Mouse (Mus musculus) lung, adult 2 months (tissue): ENCODE data around the gene Acrbp. TPM values are rescaled to one million over a fixed set of nuclear protein-coding genes. Genes with fewer than 3 reads are reported as not detected.
"Not testable (repeated sequence)": the region's sequence is repeated elsewhere in the genome, so short reads cannot be mapped to it uniquely, and the experiment has no call there.

Source experiments
- DNase-seq: peaks from one replicate; pipeline ENCODE4 v3.0.0; 2022
- H3K4me1 ChIP-seq: fragments of 200-500 bp; 2 replicates; pipeline ENCODE4 v1.6.1; 2011; ENCODE audit warnings: low read length; ENCODE audit not compliant: control insufficient read depth, insufficient read depth
- H3K4me3 ChIP-seq: fragments of 200-500 bp; replicated peaks from 2 replicates; pipeline ENCODE3; 2011; ENCODE audit warnings: low read depth, mild to moderate bottlenecking, control low read depth, low read length; ENCODE audit errors: extremely low read depth
- CTCF ChIP-seq: fragments of 200-500 bp; IDR thresholded peaks from 2 replicates; pipeline ENCODE4 v1.5.1; 2011; ENCODE audit warnings: mild to moderate bottlenecking, low read length, control low read depth; ENCODE audit not compliant: insufficient read depth
- POLR2A ChIP-seq: fragments of 200-500 bp; IDR thresholded peaks from 2 replicates; pipeline ENCODE4 v1.6.1; 2011; ENCODE audit warnings: low read depth, mild to moderate bottlenecking, control low read depth, low read length, borderline replicate concordance; ENCODE audit errors: extremely low read depth
- WGBS: fragments of 180-500 bp; shearing (Covaris S2); methylation state at CpG from one replicate; pipeline ENCODE4 v1.1.7; 2018; 5-methylcytosine and 5-hydroxymethylcytosine counted together
- polyA plus RNA-seq: library from polyadenylated mRNA; depleted of rRNA; stranded (reverse); fragments of >200 nt; gene quantifications from 2 replicates; pipeline ENCODE4 v1.2.3, GENCODE M21; 2012; rRNA removed

Acrbp gene
- polyA plus RNA-seq = 23.7 TPM in 2 replicates

DNA sequence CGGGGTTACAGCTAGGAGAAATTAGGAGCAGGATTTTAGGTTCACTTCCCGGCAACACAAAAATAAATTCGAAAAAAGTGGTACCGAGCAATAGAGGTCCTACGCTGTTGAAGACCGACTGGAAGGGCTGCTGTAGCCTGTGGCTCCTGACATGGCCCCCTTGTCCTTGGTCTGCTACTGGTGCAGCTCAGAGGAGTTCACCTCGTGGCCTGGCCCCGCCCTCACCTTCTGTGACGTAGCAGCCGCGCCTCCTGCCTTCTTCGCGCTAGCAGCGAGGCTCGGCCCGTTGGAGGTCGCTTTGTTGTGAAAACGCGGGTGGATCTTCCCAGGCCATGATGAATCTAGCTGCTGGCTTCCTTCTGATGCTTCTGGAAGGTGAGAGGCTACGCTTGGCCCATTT, at the start of gene Acrbp:
Gene Acrbp (plus strand): TSS at position 12 of the 400 bp plus-strand sequence.
- Histone ChIP-seq H3K4me3 (no peak within 1 kb of the TSS), H3K4me1 (no peaks in the 10 kb centered on the region)
- 47% methylated on average over 20 of the region's 20 CpGs for WGBS
- no peak for DNase-seq
- TF ChIP-seq POLR2A = no peak
- no peak for TF ChIP-seq CTCF

DNA sequence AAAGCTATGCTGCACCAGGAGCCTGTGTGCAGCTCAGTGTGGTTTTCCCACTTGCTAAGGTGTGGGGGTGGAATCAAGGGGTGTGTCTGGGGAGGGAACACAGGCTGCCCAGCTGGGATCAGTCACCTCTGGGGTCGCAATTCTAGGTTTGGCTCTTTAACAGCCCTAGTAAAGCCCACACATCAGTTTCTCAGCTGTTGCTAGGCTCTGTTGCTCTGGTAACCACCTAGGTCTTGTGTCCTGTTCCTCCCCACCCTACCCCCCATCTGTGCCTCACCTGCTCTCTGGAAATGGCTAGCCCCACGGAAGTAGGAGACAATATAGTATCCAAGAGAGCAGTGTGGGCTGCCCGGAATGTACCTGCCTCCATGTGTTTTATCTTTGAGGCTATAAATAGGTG, 45.8 kb upstream of the Acrbp start:
- TF ChIP-seq POLR2A (no peak), CTCF (no peak)
- 26% methylated on average over 3 of the region's 3 CpGs for whole genome bisulfite sequencing
- DNase-seq = no peak
- H3K4me1 ChIP-seq = no peaks in the 10 kb centered on the region
- H3K4me3 ChIP-seq = no peak overlapping the region

DNA sequence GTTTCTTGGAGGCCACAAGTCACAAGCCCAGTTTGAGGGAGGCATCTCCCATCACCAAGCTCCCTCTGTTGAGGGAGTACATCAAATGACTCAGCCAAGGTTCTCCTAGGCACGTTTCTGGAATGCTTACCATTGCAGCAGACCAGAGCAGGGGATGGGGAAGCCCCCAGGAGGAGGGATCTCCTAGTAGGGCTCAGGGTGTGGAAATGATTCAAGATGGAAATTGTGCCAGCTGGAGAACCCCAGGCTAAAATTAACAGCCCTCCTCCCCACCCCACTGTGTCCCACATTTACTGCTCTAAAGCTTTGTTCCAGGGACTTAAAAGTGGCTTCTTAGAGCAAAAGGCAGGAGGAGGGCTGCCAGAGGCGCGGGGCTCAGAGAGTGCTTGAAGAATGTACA, 44.4 kb upstream of the Acrbp start:
- H3K4me3 ChIP-seq = no peak overlapping the region
- no peak for DNase-seq
- H3K4me1 ChIP-seq = no peaks in the 10 kb centered on the region
- WGBS = 36% methylated on average over 3 of the region's 3 CpGs
- TF ChIP-seq POLR2A (no peak), CTCF (no peak)

DNA sequence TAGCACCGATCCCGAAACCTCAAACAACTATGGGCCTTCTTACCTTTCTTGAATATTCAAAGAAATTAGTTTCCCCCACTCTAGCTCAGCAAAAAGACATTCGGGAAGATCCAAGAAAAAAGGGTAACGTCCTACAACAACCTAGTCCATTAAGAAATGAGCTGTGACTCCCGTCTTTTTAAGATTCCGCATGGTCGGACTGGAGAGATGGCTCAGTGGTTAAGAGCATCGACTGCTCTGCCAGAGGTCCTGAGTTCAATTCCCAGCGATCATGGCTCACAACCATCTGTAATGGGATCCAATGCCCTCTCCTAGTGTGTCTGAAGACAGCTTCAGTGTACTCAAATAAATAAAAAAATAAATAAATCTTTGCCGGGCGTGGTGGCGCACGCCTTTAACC, 41.4 kb upstream of the Acrbp start:
- peak overlapping the region; percentile 72 for H3K4me3 ChIP-seq

DNA sequence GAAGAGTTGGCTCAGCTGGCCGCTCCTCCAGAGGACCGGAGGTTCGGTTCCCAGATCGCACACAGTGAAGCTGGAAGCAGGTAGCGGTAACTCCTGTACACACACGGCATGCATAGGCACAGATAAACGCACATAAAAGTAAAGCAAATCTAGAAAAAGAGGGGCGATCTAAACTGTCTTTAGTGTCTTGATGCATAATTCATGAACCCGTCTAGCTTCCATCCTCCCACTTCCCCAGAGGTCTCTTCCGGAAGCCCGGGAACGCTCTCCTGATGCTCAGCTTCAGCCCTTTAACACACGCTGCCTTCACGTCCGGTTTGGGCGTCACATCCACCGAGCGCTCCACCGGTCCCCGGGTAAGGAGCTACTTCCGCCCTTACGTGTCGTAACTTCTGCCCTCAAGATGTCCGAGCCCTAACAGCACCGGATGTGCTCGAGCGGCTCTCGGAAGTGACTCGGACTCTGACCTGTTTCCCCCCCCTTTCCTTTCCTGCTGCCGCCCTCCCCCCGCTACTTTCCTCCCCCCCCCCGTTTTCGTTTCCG, 40.8 kb upstream of the Acrbp start:
- peak; percentile 97 for DNase-seq
- TF ChIP-seq CTCF = no peak
- peak; percentile 86 for TF ChIP-seq POLR2A
- under 1% methylated on average over 30 of the region's 34 CpGs for whole genome bisulfite sequencing
- H3K4me1 ChIP-seq = no peaks in the 10 kb centered on the region; the same call in 1 of the 2 replicates
- H3K4me3 ChIP-seq = peak overlapping the region; percentile 88

More for the DNA sequence above, 41.4 kb upstream of the Acrbp start:
- 37% methylated on average over 13 of the region's 13 CpGs for WGBS
- no peaks in the 10 kb centered on the region for H3K4me1 ChIP-seq
- TF ChIP-seq CTCF (no peak), POLR2A (no peak)
- no peak for DNase-seq

DNA sequence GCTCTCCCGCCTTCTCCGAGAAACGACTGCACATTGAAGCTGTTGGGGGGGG, 40.5 kb upstream of the Acrbp start, which contains the start of gene Zfp384:
Gene Zfp384 (plus strand): TSS at position 17 of the 52 bp plus-strand sequence.
- peak within 1 kb of the TSS; percentile 88 for H3K4me3 ChIP-seq
- WGBS = 0% methylated on average over 2 of the region's 3 CpGs
- no peak for TF ChIP-seq POLR2A
- no peak for TF ChIP-seq CTCF
- no peaks in the 10 kb centered on the region; the same call in 1 of the 2 replicates for H3K4me1 ChIP-seq
- no peak for DNase-seq

DNA sequence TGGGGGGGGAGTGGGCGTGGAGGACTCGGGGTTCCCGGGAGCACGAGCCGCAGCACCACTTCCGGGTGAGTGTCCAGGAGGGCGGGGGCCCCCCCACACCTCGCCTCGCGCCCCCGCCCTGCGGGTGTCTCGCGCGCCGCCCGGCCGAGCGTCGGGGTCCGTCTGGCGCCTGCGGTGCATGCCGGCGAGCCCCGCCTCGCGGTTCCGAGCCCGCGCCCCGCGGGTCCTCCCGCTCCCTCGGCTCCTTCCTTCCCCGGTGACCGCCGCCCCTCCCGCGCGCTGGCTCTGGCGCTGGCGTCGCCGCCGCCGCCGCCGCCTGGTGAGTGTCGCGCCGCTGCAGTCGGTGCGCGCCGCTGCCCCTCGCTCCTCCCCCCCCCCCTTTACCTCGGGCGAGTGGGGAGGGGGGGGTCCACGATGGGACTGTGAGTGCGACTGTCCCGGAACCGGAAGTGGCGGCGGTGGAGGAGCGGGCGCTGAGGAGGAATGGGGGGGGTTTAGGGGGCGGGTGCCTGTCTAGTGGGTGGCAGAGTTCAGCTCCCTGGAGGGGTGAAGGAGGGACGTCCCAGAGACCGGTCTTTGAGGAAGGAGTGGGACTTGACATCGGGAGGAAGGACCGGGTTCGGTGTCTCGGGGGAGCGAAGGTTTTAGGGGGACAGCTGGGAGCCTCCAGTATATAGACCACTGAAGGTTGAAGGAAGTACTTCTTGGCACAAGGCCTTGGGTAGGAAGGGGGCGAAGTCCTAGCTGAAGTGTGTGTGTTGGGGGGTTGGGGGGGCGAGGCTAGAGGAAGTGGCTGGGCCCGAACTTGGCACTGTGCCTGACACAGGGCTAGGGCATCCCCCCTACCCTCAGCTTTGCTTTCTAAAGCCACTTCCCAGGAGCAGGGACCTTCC, 40.1 kb upstream of the Acrbp start:
- TF ChIP-seq POLR2A (no peak; the same call in 1 of the 2 replicates), CTCF (no peak)
- no peaks in the 10 kb centered on the region; the same call in 1 of the 2 replicates for H3K4me1 ChIP-seq
- DNase-seq = peak; percentile 71
- under 1% methylated on average over 73 of the region's 78 CpGs for WGBS
- peak overlapping the region; percentile 88 for H3K4me3 ChIP-seq

DNA sequence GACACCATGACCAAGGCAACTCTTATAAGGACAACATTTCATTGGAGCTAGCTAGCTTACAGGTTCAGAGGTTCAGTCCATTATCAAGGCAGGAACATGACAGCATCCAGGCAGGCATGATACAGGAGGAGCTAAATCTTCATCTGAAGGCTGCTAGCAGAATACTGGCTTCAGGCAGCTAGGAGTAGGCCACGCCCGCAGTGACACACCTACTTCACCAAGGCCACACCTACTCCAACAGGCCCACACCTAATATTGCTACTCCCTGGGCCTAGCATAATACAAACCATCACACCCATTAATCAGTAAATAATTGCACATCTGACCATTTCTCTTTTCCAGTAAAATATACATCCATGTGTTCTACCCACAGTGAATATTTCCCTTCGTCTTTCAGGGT, 31.8 kb upstream of the Acrbp start:
- 89% methylated on average over 3 of the region's 3 CpGs for WGBS
- Histone ChIP-seq H3K4me1 (no peaks in the 10 kb centered on the region; the same call in 1 of the 2 replicates), H3K4me3 (no peak overlapping the region)
- DNase-seq = no peak
- TF ChIP-seq POLR2A (no peak), CTCF (no peak)

DNA sequence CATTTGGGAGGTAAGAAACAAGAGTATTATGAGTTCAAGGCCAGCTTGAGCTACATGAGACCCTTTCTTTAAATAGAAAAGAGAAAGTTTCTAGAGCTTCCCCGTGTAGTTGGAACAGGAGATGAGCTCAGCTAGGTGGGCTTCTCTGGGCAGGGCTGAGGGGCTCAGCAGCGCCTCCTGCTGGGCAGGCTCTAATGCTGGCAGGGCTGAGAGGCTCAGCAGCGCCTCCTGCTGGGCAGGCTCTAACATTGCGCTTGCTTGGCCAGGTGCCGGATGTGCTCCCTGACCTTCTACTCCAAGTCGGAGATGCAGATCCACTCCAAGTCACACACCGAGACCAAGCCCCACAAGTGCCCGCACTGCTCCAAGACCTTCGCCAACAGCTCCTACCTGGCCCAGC, 19.0 kb upstream of the Acrbp start:
- 31% methylated on average over 7 of the region's 9 CpGs for WGBS
- peak; percentile 91 for TF ChIP-seq CTCF
- peak; percentile 57 for DNase-seq

DNA sequence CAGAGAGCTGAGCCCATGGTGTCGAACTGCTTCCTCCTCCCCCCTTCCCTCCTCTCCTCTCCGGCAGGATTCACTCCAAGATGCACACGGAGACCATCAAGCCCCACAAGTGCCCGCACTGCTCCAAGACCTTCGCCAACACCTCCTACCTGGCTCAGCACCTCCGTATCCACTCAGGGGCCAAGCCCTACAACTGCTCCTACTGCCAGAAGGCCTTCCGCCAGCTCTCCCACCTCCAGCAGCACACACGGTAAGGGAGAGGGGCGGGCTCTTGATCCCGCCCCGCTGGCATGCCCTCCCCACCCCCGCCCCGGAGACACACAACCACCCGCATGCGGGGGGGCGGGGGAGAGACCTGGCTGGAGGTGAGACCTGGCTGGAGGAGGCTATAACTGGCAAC, 17.9 kb upstream of the Acrbp start:
- TF ChIP-seq POLR2A (no peak), CTCF (no peak)
- Histone ChIP-seq H3K4me3 (no peak overlapping the region), H3K4me1 (no peaks in the 10 kb centered on the region)
- WGBS = 82% methylated on average over 16 of the region's 16 CpGs
- no peak for DNase-seq

More for the DNA sequence above, 19.0 kb upstream of the Acrbp start:
- not testable (repeated sequence) for H3K4me1 ChIP-seq, H3K4me3 ChIP-seq

DNA sequence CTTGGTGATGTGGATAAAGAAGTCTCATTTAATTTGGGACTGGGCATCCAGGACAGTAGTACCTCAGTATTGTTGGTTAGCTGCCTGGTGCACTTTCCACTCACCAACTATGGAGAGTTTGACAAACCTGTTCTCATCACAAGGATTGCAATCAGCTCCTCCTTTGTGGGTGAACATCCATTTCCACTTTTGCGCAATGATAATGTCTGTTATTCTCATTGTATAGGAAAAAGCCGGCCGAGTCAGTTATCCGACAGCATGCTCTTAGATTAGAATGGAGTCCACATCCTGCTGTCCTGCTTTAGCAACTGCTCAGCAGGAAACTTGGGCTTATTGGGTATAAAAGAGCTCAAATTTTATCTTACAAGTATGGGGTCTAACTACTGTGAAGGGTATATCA, 10.8 kb upstream of the Acrbp start:
- Histone ChIP-seq H3K4me3 (no peak overlapping the region), H3K4me1 (peaks cover 4% of the 10 kb centered on the region; the same call in 1 of the 2 replicates)
- 91% methylated on average over 4 of the region's 4 CpGs for WGBS
- no peak for DNase-seq
- no peak for TF ChIP-seq POLR2A
- no peak for TF ChIP-seq CTCF
